Mouse (Mus musculus): ENCODE measurements at regions not wholly inside any gene's neighbourhood (a gene's known extent, or its start where the extent isn't known, plus 50 kb on each side); places are given as distances from the start of the nearest gene placed in this dataset.

DNA sequence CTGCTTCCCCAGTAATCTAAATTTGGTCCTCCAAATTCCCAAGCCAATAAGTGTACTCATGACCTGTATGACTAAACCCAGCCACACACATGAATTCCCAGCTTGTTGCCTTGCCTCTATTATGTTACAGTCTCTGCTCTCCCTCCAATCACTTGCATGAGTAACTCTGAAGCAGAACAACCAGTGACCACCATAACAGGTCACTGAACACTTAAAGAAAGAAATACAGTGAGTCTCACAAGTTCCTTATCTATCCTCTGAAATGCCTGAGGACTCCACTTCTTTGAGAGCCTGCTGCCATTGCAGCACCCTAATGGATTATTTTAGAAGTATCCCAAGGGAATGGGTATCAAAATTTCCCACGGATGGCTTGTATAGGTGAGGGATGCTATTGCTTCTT is 909.7 kb downstream of the Sorcs3 start:
- no peaks in the 10 kb centered on the region for H3K27me3 ChIP-seq (ENCODE audit: control insufficient read depth, insufficient read depth, low read length)
- DNase-seq (ENCODE audit: low spot score) (no peak), ATAC-seq (ENCODE audit: low FRiP score) (no peak)
- H3K27ac ChIP-seq (ENCODE audit: low read depth, low read length): no peak overlapping the region
- no peaks in the 10 kb centered on the region for H3K9me3 ChIP-seq (ENCODE audit: control insufficient read depth, low read length)
- H3K4me1 ChIP-seq (replicated peaks; ENCODE audit: control insufficient read depth, insufficient read depth, low read length): no peaks in the 10 kb centered on the region
- no peaks in the 10 kb centered on the region for H3K36me3 ChIP-seq (ENCODE audit: control insufficient read depth, insufficient read depth, low read length)
- H3K4me2 ChIP-seq (replicated peaks; ENCODE audit: low read depth, low read length): no peak overlapping the region
- WGBS: 42% methylated on average over 1 of the region's 1 CpGs
- H3K4me3 ChIP-seq (ENCODE audit: low read depth, low read length): no peak overlapping the region
- H3K9ac ChIP-seq (ENCODE audit: low read depth, low read length): no peak overlapping the region

DNA sequence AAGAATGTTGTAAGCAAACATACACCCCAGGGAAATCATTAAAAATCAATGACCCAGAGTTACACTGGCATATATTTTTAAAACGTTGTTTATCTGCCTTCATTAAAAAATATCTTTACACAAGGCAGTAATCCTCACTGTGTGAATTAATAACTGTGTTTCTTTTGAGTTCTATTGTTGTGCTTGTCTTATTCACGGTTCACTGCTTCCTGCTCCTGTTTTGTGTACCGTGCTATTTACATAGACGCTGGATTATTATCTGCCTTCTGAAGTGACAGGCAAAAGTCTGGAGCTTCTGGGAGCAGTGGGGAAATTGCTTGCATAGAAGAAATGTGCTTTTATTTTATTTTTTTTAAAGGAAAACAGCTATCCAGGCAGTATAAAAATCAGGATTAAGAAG is 925.8 kb downstream of the Sorcs3 start:
- H3K4me3 ChIP-seq (ENCODE audit: low read depth, low read length): no peak overlapping the region
- ATAC-seq (ENCODE audit: low FRiP score) (0 out of 2 replicates have a peak, but pooled peaks have one; percentile 59), DNase-seq (ENCODE audit: low spot score) (peak; percentile 31)
- no peaks in the 10 kb centered on the region for H3K9me3 ChIP-seq (ENCODE audit: control insufficient read depth, low read length)
- no peak overlapping the region for H3K9ac ChIP-seq (ENCODE audit: low read depth, low read length)
- H3K36me3 ChIP-seq (ENCODE audit: control insufficient read depth, insufficient read depth, low read length): no peaks in the 10 kb centered on the region
- H3K27ac ChIP-seq (ENCODE audit: low read depth, low read length): no peak overlapping the region
- no peaks in the 10 kb centered on the region for H3K4me1 ChIP-seq (replicated peaks; ENCODE audit: control insufficient read depth, insufficient read depth, low read length)
- no peak overlapping the region for H3K4me2 ChIP-seq (replicated peaks; ENCODE audit: low read depth, low read length)
- H3K27me3 ChIP-seq (ENCODE audit: control insufficient read depth, insufficient read depth, low read length): no peaks in the 10 kb centered on the region
- WGBS: 25% methylated on average over 4 of the region's 4 CpGs

DNA sequence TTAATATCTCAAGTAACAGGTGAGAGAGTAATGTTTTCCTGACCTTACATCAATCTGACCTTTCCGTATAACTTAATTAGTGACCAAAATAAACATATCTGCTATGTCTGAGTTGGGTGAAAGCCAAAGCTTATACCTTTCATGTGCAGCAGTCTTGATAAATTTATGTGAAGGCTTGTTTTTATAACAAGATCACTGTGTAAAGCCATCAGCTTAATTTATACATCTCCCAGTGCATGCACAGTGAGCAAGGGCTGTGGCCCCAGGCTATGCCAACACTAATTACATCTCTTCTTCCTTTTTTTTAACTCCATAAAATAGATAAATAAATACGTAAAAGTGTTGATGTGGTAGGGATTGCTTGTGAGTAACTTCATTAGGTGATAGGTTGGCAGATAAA is 966.3 kb downstream of the Sorcs3 start:
- Histone ChIP-seq H3K4me3 (ENCODE audit: low read depth, low read length) (no peak overlapping the region), H3K9me3 (ENCODE audit: control insufficient read depth, low read length) (no peaks in the 10 kb centered on the region), H3K36me3 (ENCODE audit: control insufficient read depth, insufficient read depth, low read length) (no peaks in the 10 kb centered on the region), H3K27me3 (ENCODE audit: control insufficient read depth, insufficient read depth, low read length) (no peaks in the 10 kb centered on the region), H3K4me1 (replicated peaks; ENCODE audit: control insufficient read depth, insufficient read depth, low read length) (no peaks in the 10 kb centered on the region), H3K27ac (ENCODE audit: low read depth, low read length) (no peak overlapping the region), H3K4me2 (replicated peaks; ENCODE audit: low read depth, low read length) (no peak overlapping the region), H3K9ac (ENCODE audit: low read depth, low read length) (no peak overlapping the region)
- ATAC-seq (ENCODE audit: low FRiP score) (no peak), DNase-seq (ENCODE audit: low spot score) (no peak)
- WGBS: 87% methylated on average over 2 of the region's 2 CpGs

DNA sequence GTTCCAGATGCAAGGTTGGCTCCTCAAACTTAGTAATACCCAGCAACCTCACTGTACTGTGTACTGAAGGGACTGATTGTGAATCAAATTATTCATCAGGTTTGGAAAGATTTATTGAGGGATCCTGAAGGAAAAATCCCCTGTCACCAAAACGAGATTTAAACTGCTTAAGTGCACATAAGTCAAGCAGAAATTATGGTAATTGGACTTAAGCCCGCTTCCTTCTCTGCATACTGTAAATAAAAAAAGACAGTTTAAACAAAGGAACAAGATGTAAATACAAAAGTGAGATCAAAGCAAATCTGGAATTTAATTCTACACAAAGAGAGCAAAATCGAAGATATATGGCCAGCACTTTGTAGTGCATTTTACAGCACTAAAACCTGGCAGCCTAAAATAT is 1002.1 kb downstream of the Sorcs3 start:
- H3K27me3 ChIP-seq (ENCODE audit: control insufficient read depth, insufficient read depth, low read length): no peaks in the 10 kb centered on the region
- H3K4me2 ChIP-seq (replicated peaks; ENCODE audit: low read depth, low read length): no peak overlapping the region
- no peak for DNase-seq (ENCODE audit: low spot score)
- H3K4me3 ChIP-seq (ENCODE audit: low read depth, low read length): no peak overlapping the region
- no peaks in the 10 kb centered on the region for H3K36me3 ChIP-seq (ENCODE audit: control insufficient read depth, insufficient read depth, low read length)
- H3K9ac ChIP-seq (ENCODE audit: low read depth, low read length): no peak overlapping the region
- H3K4me1 ChIP-seq (replicated peaks; ENCODE audit: control insufficient read depth, insufficient read depth, low read length): no peaks in the 10 kb centered on the region
- ATAC-seq (ENCODE audit: low FRiP score): no peak
- 89% methylated on average over 3 of the region's 3 CpGs for WGBS
- H3K27ac ChIP-seq (ENCODE audit: low read depth, low read length): no peak overlapping the region
- no peaks in the 10 kb centered on the region for H3K9me3 ChIP-seq (ENCODE audit: control insufficient read depth, low read length)

DNA sequence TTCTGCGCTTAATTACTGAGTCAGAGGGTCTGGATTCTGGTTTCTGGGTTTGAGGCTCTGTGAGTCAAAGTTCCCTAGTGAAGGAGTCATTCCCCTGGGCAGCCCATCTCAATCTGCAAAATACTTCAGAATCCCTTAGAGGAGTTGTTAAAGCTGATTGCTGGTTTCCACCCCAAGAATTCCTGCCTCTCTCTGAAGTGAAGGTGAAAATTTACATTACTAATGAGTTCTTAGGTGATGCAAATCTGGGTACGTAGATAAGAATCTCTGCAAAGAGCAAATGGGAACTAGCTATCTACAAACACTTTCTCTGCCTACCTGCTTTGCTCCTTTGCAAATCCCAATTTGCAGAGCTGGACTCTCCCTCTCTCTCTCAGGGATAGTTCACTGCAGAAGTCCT is 1036.8 kb downstream of the Sorcs3 start:
- Histone ChIP-seq H3K9ac (ENCODE audit: low read depth, low read length) (no peak overlapping the region), H3K9me3 (ENCODE audit: control insufficient read depth, low read length) (no peaks in the 10 kb centered on the region), H3K4me3 (ENCODE audit: low read depth, low read length) (no peak overlapping the region), H3K36me3 (ENCODE audit: control insufficient read depth, insufficient read depth, low read length) (no peaks in the 10 kb centered on the region), H3K4me1 (replicated peaks; ENCODE audit: control insufficient read depth, insufficient read depth, low read length) (no peaks in the 10 kb centered on the region), H3K27me3 (ENCODE audit: control insufficient read depth, insufficient read depth, low read length) (no peaks in the 10 kb centered on the region), H3K4me2 (replicated peaks; ENCODE audit: low read depth, low read length) (no peak overlapping the region), H3K27ac (ENCODE audit: low read depth, low read length) (no peak overlapping the region)
- ATAC-seq (ENCODE audit: low FRiP score) (no peak), DNase-seq (ENCODE audit: low spot score) (no peak)
- 46% methylated on average over 2 of the region's 2 CpGs for WGBS

DNA sequence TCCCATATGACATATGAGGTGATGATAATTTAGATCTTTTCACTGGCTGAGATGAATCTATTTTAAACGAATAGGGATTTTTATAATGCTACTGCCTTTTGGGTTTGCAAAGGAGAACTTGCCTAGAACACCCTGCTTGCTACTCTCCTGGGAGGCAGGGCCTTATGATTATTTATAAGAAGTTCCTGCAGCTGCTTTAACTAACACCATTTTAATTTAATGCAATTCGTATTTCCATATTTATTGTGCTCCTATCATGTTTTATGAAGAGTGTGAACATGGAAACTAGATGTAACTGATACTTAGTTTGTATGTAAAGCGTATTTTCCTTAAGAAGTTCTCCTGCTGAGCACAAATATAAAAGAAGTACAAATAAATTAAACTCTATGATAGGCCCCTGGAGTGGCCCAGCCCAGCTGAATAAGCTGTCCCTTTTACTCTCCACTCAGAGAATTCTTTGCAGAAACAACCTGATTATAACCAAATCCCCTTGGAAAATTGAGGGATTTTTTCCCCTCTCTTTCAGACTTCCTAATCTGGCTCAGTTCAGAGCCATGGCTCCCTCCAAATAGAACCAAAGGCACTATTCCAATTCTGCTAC is 1039.4 kb downstream of the Sorcs3 start:
- H3K27ac ChIP-seq (ENCODE audit: low read depth, low read length): no peak overlapping the region
- no peaks in the 10 kb centered on the region for H3K4me1 ChIP-seq (replicated peaks; ENCODE audit: control insufficient read depth, insufficient read depth, low read length)
- no peaks in the 10 kb centered on the region for H3K9me3 ChIP-seq (ENCODE audit: control insufficient read depth, low read length)
- no peak overlapping the region for H3K4me3 ChIP-seq (ENCODE audit: low read depth, low read length)
- H3K27me3 ChIP-seq (ENCODE audit: control insufficient read depth, insufficient read depth, low read length): no peaks in the 10 kb centered on the region
- no peak overlapping the region for H3K9ac ChIP-seq (ENCODE audit: low read depth, low read length)
- WGBS: 60% methylated on average over 3 of the region's 3 CpGs
- ATAC-seq (ENCODE audit: low FRiP score) (no peak), DNase-seq (ENCODE audit: low spot score) (no peak)
- H3K4me2 ChIP-seq (replicated peaks; ENCODE audit: low read depth, low read length): no peak overlapping the region
- no peaks in the 10 kb centered on the region for H3K36me3 ChIP-seq (ENCODE audit: control insufficient read depth, insufficient read depth, low read length)

DNA sequence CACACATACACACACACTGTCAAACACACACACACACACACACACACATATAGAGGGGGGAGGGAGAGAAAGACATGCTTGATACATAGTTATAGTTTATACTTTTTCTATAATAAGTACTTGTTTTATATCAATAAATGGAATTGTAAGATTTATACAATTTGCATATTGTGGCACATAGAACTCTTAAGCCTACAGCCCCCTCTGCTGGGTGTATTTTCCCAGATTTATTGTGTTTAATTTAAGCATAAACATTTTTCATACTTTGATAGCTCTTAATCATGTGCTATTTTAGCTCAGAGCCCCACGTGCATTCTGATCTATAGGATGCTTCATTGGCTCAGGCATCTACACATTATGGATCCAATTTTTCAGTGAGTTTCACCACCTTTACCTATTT is 1058.8 kb downstream of the Sorcs3 start:
- Histone ChIP-seq H3K36me3 (ENCODE audit: control insufficient read depth, insufficient read depth, low read length) (no peaks in the 10 kb centered on the region), H3K4me2 (replicated peaks; ENCODE audit: low read depth, low read length) (no peak overlapping the region), H3K27ac (ENCODE audit: low read depth, low read length) (no peak overlapping the region), H3K27me3 (ENCODE audit: control insufficient read depth, insufficient read depth, low read length) (no peaks in the 10 kb centered on the region), H3K9me3 (ENCODE audit: control insufficient read depth, low read length) (no peaks in the 10 kb centered on the region), H3K4me3 (ENCODE audit: low read depth, low read length) (no peak overlapping the region), H3K9ac (ENCODE audit: low read depth, low read length) (no peak overlapping the region), H3K4me1 (replicated peaks; ENCODE audit: control insufficient read depth, insufficient read depth, low read length) (no peaks in the 10 kb centered on the region)
- ATAC-seq (ENCODE audit: low FRiP score): no peak
- peak; percentile 34 for DNase-seq (ENCODE audit: low spot score)
- 65% methylated on average over 1 of the region's 1 CpGs for WGBS

DNA sequence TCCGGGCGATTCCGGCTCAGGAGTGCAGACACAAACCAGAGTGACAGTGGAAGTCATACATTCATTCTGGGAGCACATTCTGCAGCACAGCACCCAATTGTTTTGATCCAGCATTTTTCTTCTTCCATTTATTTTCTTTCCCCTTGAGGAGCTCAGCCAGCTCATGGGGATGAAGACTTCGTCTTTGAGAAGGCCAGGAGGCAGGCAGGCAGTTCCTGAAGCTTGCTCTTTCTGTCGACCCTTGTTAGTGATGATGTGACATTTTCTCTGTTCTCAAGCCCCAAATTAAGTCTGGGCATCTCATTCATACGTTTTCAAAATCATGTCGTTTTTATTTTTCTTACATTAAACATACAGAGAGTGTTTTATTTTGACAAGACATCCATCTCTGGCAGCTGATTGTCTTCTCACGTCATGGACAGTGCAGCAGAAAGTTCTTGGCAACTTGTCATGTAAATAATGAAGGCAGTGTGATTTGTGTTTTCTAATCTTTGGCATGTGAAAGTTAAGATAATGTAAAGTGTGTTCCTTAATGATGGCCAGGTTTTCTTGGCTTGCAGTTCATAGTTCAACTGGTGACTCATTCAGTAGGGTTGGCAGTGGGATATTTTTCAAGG is 1062.1 kb downstream of the Sorcs3 start:
- no peaks in the 10 kb centered on the region for H3K36me3 ChIP-seq (ENCODE audit: control insufficient read depth, insufficient read depth, low read length)
- H3K27ac ChIP-seq (ENCODE audit: low read depth, low read length): no peak overlapping the region
- H3K9me3 ChIP-seq (ENCODE audit: control insufficient read depth, low read length): no peaks in the 10 kb centered on the region
- H3K27me3 ChIP-seq (ENCODE audit: control insufficient read depth, insufficient read depth, low read length): no peaks in the 10 kb centered on the region
- DNase-seq (ENCODE audit: low spot score) (no peak), ATAC-seq (ENCODE audit: low FRiP score) (no peak)
- H3K4me1 ChIP-seq (replicated peaks; ENCODE audit: control insufficient read depth, insufficient read depth, low read length): no peaks in the 10 kb centered on the region
- no peak overlapping the region for H3K9ac ChIP-seq (ENCODE audit: low read depth, low read length)
- H3K4me2 ChIP-seq (replicated peaks; ENCODE audit: low read depth, low read length): no peak overlapping the region
- 71% methylated on average over 8 of the region's 8 CpGs for WGBS
- no peak overlapping the region for H3K4me3 ChIP-seq (ENCODE audit: low read depth, low read length)

DNA sequence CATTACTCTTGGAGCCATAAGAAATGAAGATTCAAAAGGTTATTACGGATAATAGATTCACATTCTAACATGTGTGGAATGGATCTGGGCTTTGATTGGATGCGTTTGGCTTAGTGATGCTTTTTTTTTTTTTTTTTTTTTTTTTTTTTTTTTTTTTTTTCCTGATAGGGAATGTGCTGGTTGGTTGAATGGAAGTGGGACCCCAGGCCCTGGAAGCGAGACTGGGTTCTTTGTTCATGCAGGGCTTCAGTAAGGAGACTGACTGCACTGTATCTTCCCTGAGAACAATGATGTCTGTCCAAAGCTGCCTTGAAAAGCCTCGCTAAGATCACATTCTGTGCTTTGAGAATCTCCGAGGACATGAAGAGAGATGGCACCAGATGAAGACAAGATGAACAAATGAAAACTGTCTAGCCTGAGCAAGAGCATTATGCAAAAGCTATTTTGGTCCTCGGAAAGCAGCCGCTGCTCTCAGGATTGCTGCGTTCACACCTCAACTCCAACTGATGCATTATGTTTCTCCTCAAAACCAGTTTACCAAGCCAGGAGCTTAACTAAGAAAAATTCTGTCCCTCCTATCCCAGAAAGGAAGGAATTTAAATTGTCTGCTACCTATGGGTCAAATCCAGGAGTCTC is 1076.9 kb downstream of the Sorcs3 start:
- H3K4me2 ChIP-seq (replicated peaks; ENCODE audit: low read depth, low read length): no peak overlapping the region
- DNase-seq (ENCODE audit: low spot score): peak; percentile 14
- no peaks in the 10 kb centered on the region for H3K36me3 ChIP-seq (ENCODE audit: control insufficient read depth, insufficient read depth, low read length)

More for the DNA sequence above, 1076.9 kb downstream of the Sorcs3 start:
- H3K4me1 ChIP-seq (replicated peaks; ENCODE audit: control insufficient read depth, insufficient read depth, low read length): no peaks in the 10 kb centered on the region
- no peak overlapping the region for H3K27ac ChIP-seq (ENCODE audit: low read depth, low read length)
- H3K9ac ChIP-seq (ENCODE audit: low read depth, low read length): no peak overlapping the region
- no peaks in the 10 kb centered on the region for H3K9me3 ChIP-seq (ENCODE audit: control insufficient read depth, low read length)
- no peaks in the 10 kb centered on the region for H3K27me3 ChIP-seq (ENCODE audit: control insufficient read depth, insufficient read depth, low read length)
- no peak overlapping the region for H3K4me3 ChIP-seq (ENCODE audit: low read depth, low read length)
- WGBS: 41% methylated on average over 8 of the region's 8 CpGs
- ATAC-seq (ENCODE audit: low FRiP score): peak; percentile 59; the same call in 1 of the 2 replicates
